Mouse (Mus musculus): ENCODE results near the gene Psmb4.

GRCm38 (mm10) chr3:94886316-94887224 lies at the start of gene Psmb4:
- TF ChIP-seq CTCF (IDR thresholded peaks at IDR 0.05; ENCODE audit: low read depth) = no peak
- no peak for TF ChIP-seq EP300 (IDR thresholded peaks at IDR 0.05; ENCODE audit: low read depth)

Measured in heart, postnatal 0 days (tissue).